Mouse (Mus musculus) common myeloid progenitor, adult 5-6 weeks (primary cell): ENCODE measurements at regions not wholly inside any gene's neighbourhood (a gene's known extent, or its start where the extent isn't known, plus 50 kb on each side); places are given as distances from the start of the nearest gene placed in this dataset.
A peak's percentile ranks its signal among the peaks of the same experiment; 100 is the strongest.

Experiments
- ATAC-seq: replicated peaks from 2 replicates; pipeline ENCODE4 v1.8.0; 2016; ENCODE audit warnings: low read depth, mild to moderate bottlenecking, moderate TSS enrichment, inconsistent platforms; ENCODE audit not compliant: poor library complexity, severe bottlenecking

DNA sequence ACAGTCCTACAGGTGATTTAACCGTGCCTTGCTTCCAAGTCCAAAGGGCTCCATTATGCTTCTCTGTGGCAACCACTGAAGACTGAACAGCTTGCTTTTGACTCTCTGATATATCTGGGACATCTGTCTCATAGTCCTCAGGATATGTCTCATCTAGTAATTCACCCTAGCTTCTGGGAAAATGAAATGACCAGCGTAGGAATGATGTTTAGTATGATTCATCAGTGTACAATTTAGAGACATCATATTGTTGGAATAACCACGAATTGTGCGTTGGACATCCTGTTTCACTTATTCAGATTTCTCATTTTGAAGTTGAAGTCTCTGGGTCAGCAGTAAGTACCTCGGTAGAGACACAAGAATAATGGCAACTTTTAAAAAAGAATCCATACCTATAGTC, 64.3 kb upstream of the Dcbld2 start:
- ATAC-seq, result no peak

DNA sequence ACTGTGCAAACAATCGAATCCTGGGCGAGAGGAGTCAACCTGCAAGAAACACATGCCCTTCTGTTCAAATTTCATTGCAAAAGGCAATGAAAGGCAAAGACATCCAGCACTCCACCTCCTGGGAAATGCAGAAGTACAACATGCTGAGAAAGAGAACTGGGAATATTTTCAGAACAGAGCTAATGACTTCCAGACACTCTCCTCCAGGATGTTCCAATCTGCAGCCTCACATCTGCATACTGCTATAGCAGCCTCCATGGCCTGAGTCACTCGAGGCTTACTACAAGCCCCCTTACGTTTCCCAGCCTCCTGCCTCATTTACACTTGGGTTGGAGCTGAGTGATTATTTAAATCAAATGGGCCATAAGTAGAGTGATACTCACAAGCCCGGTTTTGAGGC, 58.9 kb upstream of the Dcbld2 start:
- no peak for ATAC-seq

DNA sequence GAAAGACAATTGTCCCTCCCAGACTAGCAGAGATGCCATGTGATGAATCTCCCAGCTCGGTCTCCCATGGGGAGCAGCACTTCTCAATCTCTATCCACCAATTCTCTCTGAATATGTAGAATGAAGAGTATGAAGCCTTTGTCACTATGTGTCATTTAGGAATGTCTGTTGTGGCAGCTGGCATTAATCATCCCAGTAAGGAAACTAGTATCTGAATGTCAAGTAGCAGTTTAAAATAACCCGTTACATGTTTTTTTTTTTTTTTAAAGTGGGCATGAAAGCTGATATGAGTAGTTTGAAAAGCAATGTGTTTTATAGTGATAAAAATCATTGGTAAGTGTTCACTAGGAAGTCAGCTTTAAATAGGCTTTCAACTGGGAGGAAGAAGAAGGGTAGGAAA, 58.4 kb upstream of the Dcbld2 start:
- ATAC-seq, result peak; percentile 29; the same call in 1 of the 2 replicates

DNA sequence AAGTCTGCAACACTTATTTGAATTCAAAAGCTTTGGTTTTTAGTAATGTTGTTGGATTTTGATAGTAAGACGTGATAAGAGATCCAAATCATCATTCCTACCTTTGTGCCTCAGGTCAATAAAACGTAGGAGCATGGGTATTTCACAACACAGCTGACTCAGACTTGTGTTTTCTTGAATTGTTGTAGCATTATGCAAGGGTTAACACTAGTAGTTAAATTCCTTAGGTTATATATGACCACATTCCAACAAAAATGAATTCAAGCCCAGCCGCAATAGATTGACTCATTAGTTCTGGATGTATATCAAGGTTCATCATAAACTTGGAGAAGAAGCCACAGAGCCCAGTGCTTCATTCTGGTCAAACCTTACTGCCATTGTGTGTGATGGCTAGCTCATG, 56.1 kb upstream of the Dcbld2 start:
- ATAC-seq, result no peak

DNA sequence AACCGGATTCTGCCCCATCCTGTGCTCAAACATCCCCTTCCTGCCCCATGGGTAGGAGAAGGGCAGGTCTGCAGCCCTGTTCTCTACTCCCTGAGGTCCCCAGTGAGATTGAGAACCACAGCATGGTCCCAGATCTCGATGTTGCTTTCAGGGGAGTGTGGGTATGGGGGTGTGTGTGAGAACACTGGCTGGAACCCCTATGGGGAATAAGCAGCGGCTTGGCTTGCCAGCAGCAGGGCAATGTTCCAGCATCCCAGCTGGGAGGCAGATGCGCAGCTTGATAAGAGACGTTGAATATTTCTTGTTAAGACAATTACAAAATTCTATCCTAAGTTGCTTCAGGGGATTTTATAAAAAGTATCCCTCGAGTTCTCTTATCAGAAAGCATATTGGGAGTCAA, 53.7 kb upstream of the Dcbld2 start:
- ATAC-seq, result no peak
